Mouse (Mus musculus) hindbrain, embryonic 12.5 days (tissue): ENCODE measurements around the gene Pcsk1n. TPM values are rescaled to one million over a fixed set of nuclear protein-coding genes. Genes with fewer than 3 reads are reported as not detected.
"Not testable (repeated sequence)": the region's sequence is repeated elsewhere in the genome, so short reads cannot be mapped to it uniquely, and the experiment has no call there.

ENCODE experiments used
- ATAC-seq: fragments of 200-750 bp; cut with Nextera tagmentation; 2 replicates; pipeline ENCODE4 v1.8.0; 2017; ENCODE audit warnings: moderate TSS enrichment; ENCODE audit not compliant: low FRiP score
- H3K27ac ChIP-seq: fragments of 300-500 bp; sonication (generic); 2 replicates; pipeline ENCODE4 v1.5.1; 2016; ENCODE audit warnings: mild to moderate bottlenecking
- H3K27me3 ChIP-seq: fragments of 300-500 bp; sonication (generic); 2 replicates; pipeline ENCODE4 v1.6.1; 2016; ENCODE audit warnings: mild to moderate bottlenecking
- H3K36me3 ChIP-seq: fragments of 300-500 bp; sonication (generic); 2 replicates; pipeline ENCODE4 v1.6.1; 2016; ENCODE audit warnings: mild to moderate bottlenecking
- H3K4me1 ChIP-seq: fragments of 300-500 bp; sonication (generic); 2 replicates; pipeline ENCODE4 v1.6.1; 2016
- H3K4me2 ChIP-seq: fragments of 300-500 bp; sonication (generic); replicated peaks from 2 replicates; pipeline ENCODE4 v1.6.1; 2016; ENCODE audit warnings: mild to moderate bottlenecking
- H3K4me3 ChIP-seq: fragments of 300-500 bp; sonication (generic); 2 replicates; pipeline ENCODE4 v1.5.1; 2016; ENCODE audit warnings: mild to moderate bottlenecking
- H3K9ac ChIP-seq: fragments of 300-500 bp; sonication (generic); 2 replicates; pipeline ENCODE4 v1.6.1; 2016; ENCODE audit warnings: mild to moderate bottlenecking, moderate library complexity
- H3K9me3 ChIP-seq: fragments of 300-500 bp; sonication (generic); replicated peaks from 2 replicates; pipeline ENCODE4 v1.6.1; 2016; ENCODE audit warnings: mild to moderate bottlenecking
- WGBS: fragments of 180-500 bp; shearing (Covaris S2); methylation state at CpG from one replicate; pipeline ENCODE4 v1.1.7; 2016; 5-methylcytosine and 5-hydroxymethylcytosine counted together
- polyA plus RNA-seq: library from polyadenylated mRNA; unstranded; fragments of >200 nt; fragmentation: Nextera tagmentation; extraction: Ambion mirVana; gene quantifications from 2 replicates; pipeline ENCODE4 v1.2.1, GENCODE M21; 2016

Pcsk1n gene
- polyA plus RNA-seq, result 102 and 111 TPM in 2 replicates

- Histone ChIP-seq H3K4me3 (peak within 1 kb of the TSS; percentile 42), H3K9ac (peak within 1 kb of the TSS; percentile 68), H3K27ac (peak within 1 kb of the TSS; percentile 79), H3K27me3 (peaks cover 23% of the 10 kb centered on the region), H3K9me3 (no peaks in the 10 kb centered on the region), H3K36me3 (no peaks in the 10 kb centered on the region), H3K4me2 (peak within 1 kb of the TSS; percentile 55), H3K4me1 (peaks cover 8% of the 10 kb centered on the region; the same call in 1 of the 2 replicates)
- ATAC-seq, result peak; percentile 90
- WGBS, result 28% methylated on average over 37 of the region's 40 CpGs
Observed at GRCm38 (mm10) chrX:7919601-7920383, at the start of gene Pcsk1n. TSS of gene Pcsk1n (plus strand) at chrX:7919822.

- Histone ChIP-seq H3K9ac (no peak overlapping the region), H3K9me3 (no peaks in the 10 kb centered on the region), H3K4me2 (no peak overlapping the region), H3K27ac (no peak overlapping the region), H3K27me3 (no peaks in the 10 kb centered on the region), H3K4me1 (no peaks in the 10 kb centered on the region), H3K4me3 (no peak overlapping the region), H3K36me3 (peaks cover 18% of the 10 kb centered on the region; the same call in 1 of the 2 replicates)
- no peak for ATAC-seq
- WGBS, result 36% methylated on average over 3 of the region's 3 CpGs
Observed at GRCm38 (mm10) chrX:7869826-7870225, 49.8 kb upstream of the Pcsk1n start.

GRCm38 (mm10) chrX:7878007-7878419 lies 41.6 kb upstream of the Pcsk1n start, which contains the start of gene Pim2:
TSS of gene Pim2 (plus strand) at chrX:7878262.
- no peaks in the 10 kb centered on the region for H3K9me3 ChIP-seq
- H3K27ac ChIP-seq, result peak within 1 kb of the TSS; percentile 32; the same call in 1 of the 2 replicates
- H3K4me2 ChIP-seq, result peak within 1 kb of the TSS; percentile 80
- peaks cover 9% of the 10 kb centered on the region; the same call in 1 of the 2 replicates for H3K4me1 ChIP-seq
- WGBS, result 17% methylated on average over 35 of the region's 38 CpGs
- peak within 1 kb of the TSS; percentile 49 for H3K9ac ChIP-seq
- peak; percentile 86 for ATAC-seq
- H3K27me3 ChIP-seq, result no peaks in the 10 kb centered on the region
- 0 out of 2 replicates have a peak, but pooled peaks cover 8% of the 10 kb centered on the region for H3K36me3 ChIP-seq
- peak within 1 kb of the TSS; percentile 41 for H3K4me3 ChIP-seq

GRCm38 (mm10) chrX:7878495-7878894 lies 41.1 kb upstream of the Pcsk1n start:
- Histone ChIP-seq H3K9me3 (no peaks in the 10 kb centered on the region), H3K4me2 (peak overlapping the region; percentile 80), H3K27ac (no peak overlapping the region), H3K4me3 (peak overlapping the region; percentile 41), H3K9ac (peak overlapping the region; percentile 49), H3K36me3 (0 out of 2 replicates have a peak, but pooled peaks cover 7% of the 10 kb centered on the region), H3K4me1 (peaks cover 9% of the 10 kb centered on the region; the same call in 1 of the 2 replicates), H3K27me3 (no peaks in the 10 kb centered on the region)
- WGBS, result 12% methylated on average over 21 of the region's 21 CpGs
- ATAC-seq, result no peak; the same call in 1 of the 2 replicates

GRCm38 (mm10) chrX:7879819-7880218 lies 39.8 kb upstream of the Pcsk1n start:
- H3K9ac ChIP-seq, result no peak overlapping the region
- H3K4me1 ChIP-seq, result peaks cover 10% of the 10 kb centered on the region
- peak overlapping the region; percentile 80 for H3K4me2 ChIP-seq
- H3K27ac ChIP-seq, result no peak overlapping the region
- 16% methylated on average over 11 of the region's 11 CpGs for WGBS
- H3K27me3 ChIP-seq, result no peaks in the 10 kb centered on the region
- H3K36me3 ChIP-seq, result no peaks in the 10 kb centered on the region
- ATAC-seq, result peak; percentile 63
- peak overlapping the region; percentile 13 for H3K4me3 ChIP-seq
- H3K9me3 ChIP-seq, result no peaks in the 10 kb centered on the region

- Histone ChIP-seq H3K27ac (peak within 1 kb of the TSS; percentile 85), H3K4me2 (peak within 1 kb of the TSS; percentile 61), H3K4me3 (peak within 1 kb of the TSS; percentile 53), H3K4me1 (peaks cover 7% of the 10 kb centered on the region), H3K27me3 (no peaks in the 10 kb centered on the region), H3K9ac (peak within 1 kb of the TSS; percentile 54), H3K36me3 (0 out of 2 replicates have a peak, but pooled peaks cover 2% of the 10 kb centered on the region), H3K9me3 (no peaks in the 10 kb centered on the region)
- 20% methylated on average over 49 of the region's 49 CpGs for WGBS
- peak; percentile 88 for ATAC-seq
Observed at GRCm38 (mm10) chrX:7883841-7884567, 35.6 kb upstream of the Pcsk1n start, which contains the start of gene Slc35a2. TSS of gene Slc35a2 (plus strand) at chrX:7884028.

GRCm38 (mm10) chrX:7898211-7898610 lies 21.4 kb upstream of the Pcsk1n start:
- Histone ChIP-seq H3K9ac (peak overlapping the region; percentile 53), H3K4me3 (peak overlapping the region; percentile 53), H3K27ac (0 out of 2 replicates have a peak overlapping the region, but pooled peaks have one; percentile 86), H3K27me3 (no peaks in the 10 kb centered on the region), H3K36me3 (peaks cover 17% of the 10 kb centered on the region), H3K4me1 (peaks cover 8% of the 10 kb centered on the region), H3K9me3 (no peaks in the 10 kb centered on the region), H3K4me2 (peak overlapping the region; percentile 62)
- ATAC-seq, result no peak
- 39% methylated on average over 13 of the region's 13 CpGs for WGBS

GRCm38 (mm10) chrX:7898880-7899874 lies 20.4 kb upstream of the Pcsk1n start, which contains the start of the genes Pqbp1 and Timm17b:
TSS of gene Pqbp1 (minus strand) at chrX:7899269.
TSS of gene Timm17b (plus strand) at chrX:7899357.
- Histone ChIP-seq H3K4me3 (peak within 1 kb of the TSS; percentile 53), H3K27ac (peak within 1 kb of the TSS; percentile 86), H3K4me2 (peak within 1 kb of the TSS; percentile 62), H3K9me3 (no peaks in the 10 kb centered on the region), H3K27me3 (no peaks in the 10 kb centered on the region), H3K9ac (peak within 1 kb of the TSS; percentile 53), H3K36me3 (peaks cover 15% of the 10 kb centered on the region), H3K4me1 (peaks cover 8% of the 10 kb centered on the region)
- 19% methylated on average over 62 of the region's 62 CpGs for WGBS
- peak; percentile 99 for ATAC-seq

- ATAC-seq, result no peak
- no peak overlapping the region for H3K4me2 ChIP-seq
- no peak overlapping the region for H3K4me3 ChIP-seq
- H3K27ac ChIP-seq, result no peak overlapping the region
- 95% methylated on average over 5 of the region's 5 CpGs for WGBS
- H3K9ac ChIP-seq, result no peak overlapping the region
- H3K9me3 ChIP-seq, result no peaks in the 10 kb centered on the region
- no peaks in the 10 kb centered on the region for H3K27me3 ChIP-seq
- H3K4me1 ChIP-seq, result 0 out of 2 replicates have a peak, but pooled peaks cover 2% of the 10 kb centered on the region
- 0 out of 2 replicates have a peak, but pooled peaks cover 10% of the 10 kb centered on the region for H3K36me3 ChIP-seq
Observed at GRCm38 (mm10) chrX:7904441-7904840, 15.2 kb upstream of the Pcsk1n start.

- H3K27ac ChIP-seq, result no peak within 1 kb of the TSS
- H3K36me3 ChIP-seq, result 0 out of 2 replicates have a peak, but pooled peaks cover 10% of the 10 kb centered on the region
- 78% methylated on average over 5 of the region's 5 CpGs for WGBS
- no peak within 1 kb of the TSS for H3K9ac ChIP-seq
- H3K4me1 ChIP-seq, result no peaks in the 10 kb centered on the region
- no peak within 1 kb of the TSS for H3K4me3 ChIP-seq
- ATAC-seq, result no peak
- no peaks in the 10 kb centered on the region for H3K9me3 ChIP-seq
- H3K27me3 ChIP-seq, result no peaks in the 10 kb centered on the region
- H3K4me2 ChIP-seq, result no peak within 1 kb of the TSS
Observed at GRCm38 (mm10) chrX:7907735-7908134, 11.9 kb upstream of the Pcsk1n start, which contains the start of gene Gm10491. TSS of gene Gm10491 (minus strand) at chrX:7907835.

GRCm38 (mm10) chrX:7909242-7909641 lies 10.4 kb upstream of the Pcsk1n start, which contains the start of gene Gm10490:
TSS of gene Gm10490 (plus strand) at chrX:7909542.
- not testable (repeated sequence) for H3K4me2 ChIP-seq, ATAC-seq, H3K4me1 ChIP-seq, H3K4me3 ChIP-seq, H3K36me3 ChIP-seq, H3K9ac ChIP-seq, H3K27me3 ChIP-seq, H3K27ac ChIP-seq, H3K9me3 ChIP-seq
- WGBS, result 92% methylated on average over 4 of the region's 4 CpGs
